Mouse (Mus musculus): ENCODE measurements at regions not wholly inside any gene's neighbourhood (a gene's known extent, or its start where the extent isn't known, plus 50 kb on each side); places are given as distances from the start of the nearest gene placed in this dataset.

DNA sequence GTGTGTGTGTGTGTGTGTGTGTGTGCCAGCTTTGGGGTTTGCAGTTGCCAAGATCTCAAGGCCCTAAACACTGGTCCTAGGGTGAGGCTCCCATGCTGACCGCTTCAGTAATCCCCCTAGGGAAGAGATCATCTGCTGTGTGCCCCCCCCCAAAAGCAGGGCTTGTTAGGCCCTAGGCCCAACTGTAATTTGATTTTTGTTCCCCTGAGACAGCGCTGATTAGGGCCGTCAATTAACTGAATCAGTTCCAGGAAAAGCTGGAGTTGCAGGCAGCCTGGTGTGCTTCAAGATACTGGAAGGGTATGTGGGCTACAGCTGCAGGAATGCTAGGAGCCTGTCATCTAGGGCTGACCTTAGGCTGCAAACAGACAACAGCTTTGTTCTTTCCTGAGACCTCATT, 111.4 kb downstream of the Edn3 start:
- TF ChIP-seq CTCF (IDR thresholded peaks at IDR 0.05; ENCODE audit: low read depth, low read length) (no peak), POLR2A (IDR thresholded peaks at IDR 0.05; ENCODE audit: borderline replicate concordance, low read depth, low read length) (no peak)

Data from bone marrow macrophage, adult 2 months (primary cell).